Mouse (Mus musculus) liver, embryonic 12.5 days (tissue): ENCODE data around the gene Edem3. TPM values are rescaled to one million over a fixed set of nuclear protein-coding genes. Genes with fewer than 3 reads are reported as not detected.

Experiments used
- ATAC-seq: fragments of 200-750 bp; cut with Nextera tagmentation; 2 replicates; pipeline ENCODE4 v1.8.0; 2017; ENCODE audit warnings: moderate number of reproducible peaks, mild to moderate bottlenecking, moderate library complexity
- H3K27ac ChIP-seq: fragments of 300-500 bp; sonication (generic); 2 replicates; pipeline ENCODE4 v1.5.1; 2016; ENCODE audit warnings: mild to moderate bottlenecking
- H3K27me3 ChIP-seq: fragments of 300-500 bp; sonication (generic); replicated peaks from 2 replicates; pipeline ENCODE4 v1.6.1; 2016; ENCODE audit warnings: mild to moderate bottlenecking, moderate library complexity
- H3K36me3 ChIP-seq: fragments of 300-500 bp; sonication (generic); 2 replicates; pipeline ENCODE4 v1.6.1; 2016; ENCODE audit warnings: mild to moderate bottlenecking, moderate library complexity
- H3K4me1 ChIP-seq: fragments of 300-500 bp; sonication (generic); 2 replicates; pipeline ENCODE4 v1.6.1; 2016
- H3K4me2 ChIP-seq: fragments of 300-500 bp; sonication (generic); 2 replicates; pipeline ENCODE4 v1.6.1; 2016; ENCODE audit warnings: mild to moderate bottlenecking, moderate library complexity
- H3K4me3 ChIP-seq: fragments of 300-500 bp; sonication (generic); 2 replicates; pipeline ENCODE4 v1.5.1; 2016; ENCODE audit warnings: mild to moderate bottlenecking, moderate library complexity
- H3K9ac ChIP-seq: fragments of 300-500 bp; sonication (generic); 2 replicates; pipeline ENCODE4 v1.6.1; 2016; ENCODE audit warnings: mild to moderate bottlenecking, moderate library complexity
- H3K9me3 ChIP-seq: fragments of 300-500 bp; sonication (generic); replicated peaks from 2 replicates; pipeline ENCODE4 v1.6.1; 2016; ENCODE audit warnings: mild to moderate bottlenecking, moderate library complexity
- WGBS: fragments of 180-500 bp; shearing (Covaris S2); methylation state at CpG from one replicate; pipeline ENCODE4 v1.1.7; 2016; ENCODE audit not compliant: insufficient replicate concordance; 5-methylcytosine and 5-hydroxymethylcytosine counted together
- polyA plus RNA-seq: library from polyadenylated mRNA; unstranded; fragments of >200 nt; fragmentation: Nextera tagmentation; extraction: Ambion mirVana; gene quantifications from 2 replicates; pipeline ENCODE4 v1.2.1, GENCODE M21; 2016

Edem3 gene
- polyA plus RNA-seq, 1 experiment from 2014 or later: 11.9 TPM

DNA sequence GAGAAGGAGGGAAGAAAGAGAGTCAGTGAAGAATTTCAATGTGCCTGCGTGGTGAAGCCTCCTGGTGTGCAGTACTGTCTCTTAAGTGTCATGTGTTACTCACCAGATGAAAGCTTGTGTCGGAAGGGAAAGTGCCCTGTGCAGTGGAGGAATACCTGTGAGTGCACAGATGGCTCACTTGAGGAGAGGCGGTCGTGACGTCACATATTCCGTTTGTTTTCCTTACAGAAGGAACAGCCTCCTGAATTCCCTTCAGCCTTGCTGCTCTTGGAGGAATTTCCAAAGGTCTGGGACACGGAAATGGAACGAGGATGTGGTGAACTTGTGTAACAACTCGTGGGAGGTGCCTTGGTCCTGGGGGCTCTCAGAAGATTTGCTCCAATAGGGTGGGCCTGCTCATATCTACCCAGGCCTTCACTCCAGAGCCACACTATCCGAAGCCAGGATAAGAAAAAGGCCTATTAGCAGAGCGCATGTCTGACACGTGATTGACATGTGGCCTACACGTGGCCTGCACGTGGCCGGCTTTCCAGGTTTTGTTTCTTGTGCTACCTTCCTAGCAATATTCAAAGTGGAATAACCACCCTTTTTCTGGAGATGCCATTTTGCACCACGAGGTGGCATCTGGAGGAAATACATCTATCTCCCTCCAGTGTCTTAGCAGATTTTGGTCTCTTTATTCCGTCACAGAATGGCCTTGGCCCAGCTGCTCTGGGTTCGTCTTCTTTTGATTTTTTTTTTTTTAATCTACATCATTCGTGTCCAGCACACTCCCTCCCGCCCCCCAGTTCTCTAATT, 96.1 kb downstream of the Edem3 start:
- Histone ChIP-seq H3K4me3 (no peak overlapping the region), H3K36me3 (no peaks in the 10 kb centered on the region), H3K9ac (no peak overlapping the region), H3K9me3 (no peaks in the 10 kb centered on the region), H3K4me2 (no peak overlapping the region), H3K27ac (no peak overlapping the region), H3K4me1 (no peaks in the 10 kb centered on the region), H3K27me3 (no peaks in the 10 kb centered on the region)
- 71% methylated on average over 20 of the region's 20 CpGs for WGBS
- ATAC-seq: no peak

- no peak overlapping the region for H3K4me3 ChIP-seq
- H3K9ac ChIP-seq: no peak overlapping the region
- no peaks in the 10 kb centered on the region for H3K4me1 ChIP-seq
- no peaks in the 10 kb centered on the region for H3K36me3 ChIP-seq
- H3K9me3 ChIP-seq: no peaks in the 10 kb centered on the region
- 76% methylated on average over 3 of the region's 3 CpGs for WGBS
- H3K4me2 ChIP-seq: no peak overlapping the region
- ATAC-seq: no peak
- no peak overlapping the region for H3K27ac ChIP-seq
- H3K27me3 ChIP-seq: no peaks in the 10 kb centered on the region
These were observed 96.8 kb downstream of the Edem3 start for GRCm38 (mm10) chr1:151851976-151852375.

- H3K27me3 ChIP-seq: no peaks in the 10 kb centered on the region
- no peak overlapping the region for H3K4me2 ChIP-seq
- WGBS: 54% methylated on average over 1 of the region's 1 CpGs
- H3K9ac ChIP-seq: no peak overlapping the region
- H3K4me1 ChIP-seq: no peaks in the 10 kb centered on the region
- no peak overlapping the region for H3K27ac ChIP-seq
- H3K4me3 ChIP-seq: no peak overlapping the region
- H3K9me3 ChIP-seq: no peaks in the 10 kb centered on the region
- no peaks in the 10 kb centered on the region for H3K36me3 ChIP-seq
- ATAC-seq: no peak
These were observed 100.4 kb downstream of the Edem3 start for GRCm38 (mm10) chr1:151855561-151855960.

GRCm38 (mm10) chr1:151858474-151858873, 103.3 kb downstream of the Edem3 start:
- H3K9ac ChIP-seq: no peak overlapping the region
- H3K27ac ChIP-seq: no peak overlapping the region
- 79% methylated on average over 1 of the region's 1 CpGs for WGBS
- no peaks in the 10 kb centered on the region for H3K36me3 ChIP-seq
- no peaks in the 10 kb centered on the region for H3K9me3 ChIP-seq
- H3K4me1 ChIP-seq: no peaks in the 10 kb centered on the region
- no peaks in the 10 kb centered on the region for H3K27me3 ChIP-seq
- H3K4me3 ChIP-seq: no peak overlapping the region
- no peak overlapping the region for H3K4me2 ChIP-seq
- ATAC-seq: no peak

DNA sequence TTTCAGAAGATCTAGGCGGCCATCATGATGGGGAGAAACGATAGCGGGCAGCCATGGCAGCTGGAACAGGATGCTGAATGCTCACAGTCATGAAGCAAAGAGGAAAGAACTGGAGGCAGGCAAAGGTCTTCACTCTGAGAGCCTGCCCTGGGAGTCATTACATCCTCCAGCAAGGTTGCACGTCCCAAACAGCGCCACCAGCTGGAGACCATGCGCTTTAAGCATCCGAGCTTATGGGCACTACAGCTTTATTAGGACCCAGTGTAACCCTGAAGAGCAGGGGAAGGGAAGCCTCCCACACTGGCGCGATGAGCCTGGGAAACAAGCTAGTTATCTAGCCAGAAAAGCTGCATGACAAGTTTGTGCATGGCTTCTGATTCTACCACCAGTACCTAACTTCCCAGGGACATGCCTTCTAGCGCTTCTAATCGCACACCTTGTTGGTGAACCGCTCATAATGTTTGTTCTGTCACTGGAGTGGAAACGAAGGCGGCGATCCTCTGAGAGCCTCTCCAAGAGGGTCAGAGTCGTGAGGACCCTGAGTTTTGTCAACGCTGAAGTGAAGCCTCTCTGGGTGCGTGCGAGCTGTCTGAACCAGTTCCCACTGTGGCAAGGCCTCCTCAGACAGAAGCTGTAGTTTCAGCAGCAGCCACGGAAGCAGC, 106.3 kb downstream of the Edem3 start:
- Histone ChIP-seq H3K4me3 (no peak overlapping the region), H3K4me2 (no peak overlapping the region), H3K4me1 (no peaks in the 10 kb centered on the region), H3K36me3 (no peaks in the 10 kb centered on the region), H3K9me3 (no peaks in the 10 kb centered on the region), H3K9ac (no peak overlapping the region), H3K27ac (no peak overlapping the region), H3K27me3 (no peaks in the 10 kb centered on the region)
- 60% methylated on average over 20 of the region's 20 CpGs for WGBS
- ATAC-seq: no peak

- Histone ChIP-seq H3K4me1 (no peaks in the 10 kb centered on the region), H3K27ac (no peak overlapping the region), H3K36me3 (no peaks in the 10 kb centered on the region), H3K9me3 (no peaks in the 10 kb centered on the region), H3K27me3 (no peaks in the 10 kb centered on the region), H3K4me2 (no peak overlapping the region), H3K4me3 (no peak overlapping the region), H3K9ac (no peak overlapping the region)
- ATAC-seq: no peak
- WGBS: 80% methylated on average over 8 of the region's 8 CpGs
These were observed 106.9 kb downstream of the Edem3 start for GRCm38 (mm10) chr1:151862109-151862508.

DNA sequence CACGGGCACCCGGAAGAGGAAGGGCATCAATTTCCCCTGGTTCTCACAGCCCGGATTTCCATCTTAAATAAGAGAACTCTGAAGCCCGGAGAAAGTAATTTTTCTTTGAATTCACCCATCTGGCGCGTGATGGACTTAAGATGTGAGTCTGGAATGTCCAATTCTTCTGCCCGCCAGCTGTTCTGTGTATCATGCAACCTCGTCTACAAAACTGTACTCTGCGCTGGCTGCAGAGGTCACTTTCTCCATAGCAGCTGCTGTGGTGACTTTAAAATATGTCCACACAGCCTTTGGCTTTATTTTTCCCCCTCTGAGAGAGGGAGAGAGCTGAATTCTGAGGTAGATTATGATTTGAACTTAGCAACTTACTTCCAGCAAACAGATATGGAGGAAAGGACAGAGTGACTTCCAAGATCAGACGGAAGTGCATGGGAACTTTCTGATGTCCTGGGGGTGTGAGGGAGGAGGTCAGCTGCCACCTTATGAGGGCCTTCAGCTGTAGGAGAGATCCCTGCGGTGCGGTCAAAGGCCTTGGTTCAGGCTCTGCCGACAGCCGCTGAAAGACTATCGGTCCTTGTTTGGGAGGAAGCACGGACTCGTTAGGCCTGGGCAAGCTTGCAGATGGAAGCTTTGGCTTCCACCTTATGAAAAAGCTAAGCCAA, 108.1 kb downstream of the Edem3 start:
- no peak for ATAC-seq
- Histone ChIP-seq H3K27me3 (no peaks in the 10 kb centered on the region), H3K4me2 (no peak overlapping the region), H3K9me3 (no peaks in the 10 kb centered on the region), H3K36me3 (no peaks in the 10 kb centered on the region), H3K27ac (no peak overlapping the region), H3K4me3 (no peak overlapping the region), H3K9ac (no peak overlapping the region), H3K4me1 (no peaks in the 10 kb centered on the region)
- 76% methylated on average over 17 of the region's 17 CpGs for WGBS

DNA sequence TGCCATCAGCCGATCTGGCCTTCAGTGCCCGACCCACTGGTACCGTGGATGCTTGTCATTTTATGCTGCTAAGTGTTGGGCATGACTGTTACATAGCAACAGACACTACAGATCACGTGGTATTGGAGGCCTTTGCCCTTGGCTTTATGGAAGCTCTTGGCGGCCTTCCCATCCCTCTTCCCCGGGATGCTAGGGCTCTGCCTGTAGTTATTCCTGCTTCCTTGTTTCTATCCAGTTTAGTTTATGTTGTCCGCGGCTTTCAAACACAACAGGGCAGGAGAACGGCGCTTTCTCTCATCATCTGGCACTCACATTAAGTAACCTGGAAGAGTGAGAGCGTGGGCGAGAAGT, 108.6 kb downstream of the Edem3 start:
- Histone ChIP-seq H3K36me3 (no peaks in the 10 kb centered on the region), H3K9ac (no peak overlapping the region), H3K27ac (no peak overlapping the region), H3K4me2 (no peak overlapping the region), H3K4me3 (no peak overlapping the region), H3K27me3 (no peaks in the 10 kb centered on the region), H3K4me1 (no peaks in the 10 kb centered on the region), H3K9me3 (no peaks in the 10 kb centered on the region)
- 79% methylated on average over 12 of the region's 12 CpGs for WGBS
- ATAC-seq: no peak

DNA sequence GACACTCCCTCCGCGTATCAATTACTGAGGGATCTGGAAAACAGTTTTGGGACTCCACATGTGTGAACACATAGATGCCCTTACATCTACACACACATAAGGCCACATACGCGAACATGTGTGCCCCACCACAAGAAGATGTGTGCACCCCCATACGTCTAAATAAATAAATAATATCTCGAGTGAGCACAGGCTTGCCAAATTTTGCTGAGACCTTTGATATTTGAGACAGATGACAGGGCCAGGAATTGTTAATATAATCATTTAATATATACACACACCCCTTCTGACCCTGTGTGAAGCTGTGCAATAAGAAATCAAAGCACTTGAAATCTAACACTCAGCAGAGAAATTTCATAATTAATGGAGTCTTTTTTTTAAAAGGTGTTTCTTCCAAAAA, 109.2 kb downstream of the Edem3 start:
- H3K9me3 ChIP-seq: no peaks in the 10 kb centered on the region
- H3K4me1 ChIP-seq: no peaks in the 10 kb centered on the region
- H3K27me3 ChIP-seq: no peaks in the 10 kb centered on the region
- 83% methylated on average over 6 of the region's 6 CpGs for WGBS
- H3K4me3 ChIP-seq: no peak overlapping the region
- H3K9ac ChIP-seq: no peak overlapping the region
- H3K36me3 ChIP-seq: no peaks in the 10 kb centered on the region
- no peak overlapping the region for H3K4me2 ChIP-seq
- H3K27ac ChIP-seq: no peak overlapping the region
- no peak for ATAC-seq

Other genes starting within 250 kb of the Edem3 start
- gene Fam129a, start 184.2 kb upstream of the Edem3 start, polyA plus RNA-seq: 1.9 and 2.2 TPM in 2 replicates